Mouse (Mus musculus) midbrain, embryonic 11.5 days (tissue): ENCODE data around the gene Gm4756. TPM values are rescaled to one million over a fixed set of nuclear protein-coding genes. Genes with fewer than 3 reads are reported as not detected.

Experiments
- ATAC-seq: fragments of 200-750 bp; cut with Nextera tagmentation; 2 replicates; pipeline ENCODE4 v1.8.0; 2017; ENCODE audit warnings: moderate TSS enrichment, moderate library complexity; ENCODE audit not compliant: low FRiP score
- DNase-seq: peaks from one replicate; pipeline ENCODE4 v3.0.0; 2015; ENCODE audit warnings: low spot score; ENCODE audit errors: missing footprints
- H3K27ac ChIP-seq: fragments of 300-500 bp; sonication (generic); 2 replicates; pipeline ENCODE4 v1.5.1; 2014; ENCODE audit warnings: low read depth, low read length
- H3K27me3 ChIP-seq: fragments of 300-500 bp; sonication (generic); 2 replicates; pipeline ENCODE4 v1.6.1; 2014; ENCODE audit warnings: mild to moderate bottlenecking, low read length, moderate library complexity, mixed read lengths; ENCODE audit not compliant: control insufficient read depth, insufficient read depth
- H3K36me3 ChIP-seq: fragments of 300-500 bp; sonication (generic); 2 replicates; pipeline ENCODE4 v1.6.1; 2014; ENCODE audit warnings: mild to moderate bottlenecking, low read length, moderate library complexity, mixed read lengths; ENCODE audit not compliant: control insufficient read depth, insufficient read depth
- H3K4me1 ChIP-seq: fragments of 300-500 bp; sonication (generic); 2 replicates; pipeline ENCODE4 v1.6.1; 2014; ENCODE audit warnings: low read length; ENCODE audit not compliant: control insufficient read depth, insufficient read depth
- H3K4me2 ChIP-seq: fragments of 300-500 bp; sonication (generic); 2 replicates; pipeline ENCODE4 v1.6.1; 2014; ENCODE audit warnings: mild to moderate bottlenecking, moderate library complexity
- H3K4me3 ChIP-seq: fragments of 300-500 bp; sonication (generic); 2 replicates; pipeline ENCODE4 v1.5.1; 2014; ENCODE audit warnings: low read depth, low read length
- H3K9ac ChIP-seq: fragments of 300-500 bp; sonication (generic); 2 replicates; pipeline ENCODE4 v1.6.1; 2014; ENCODE audit warnings: low read length
- H3K9me3 ChIP-seq: fragments of 300-500 bp; sonication (generic); 2 replicates; pipeline ENCODE4 v1.6.1; 2016; ENCODE audit warnings: low read length; ENCODE audit not compliant: control insufficient read depth
- WGBS: fragments of 180-500 bp; shearing (Covaris S2); extraction: QIAGEN DNeasy Blood & Tissue Kit; methylation state at CpG from one replicate; pipeline ENCODE4 v1.1.7; 2014; 5-methylcytosine and 5-hydroxymethylcytosine counted together
- polyA plus RNA-seq: library from polyadenylated mRNA; unstranded; fragments of >200 nt; fragmentation: Nextera tagmentation; extraction: Ambion mirVana; gene quantifications from 2 replicates; pipeline ENCODE4 v1.2.1, GENCODE M21; 2014

Gene Gm4756
- polyA plus RNA-seq, 1 experiment from 2014 or later: not detected

DNA sequence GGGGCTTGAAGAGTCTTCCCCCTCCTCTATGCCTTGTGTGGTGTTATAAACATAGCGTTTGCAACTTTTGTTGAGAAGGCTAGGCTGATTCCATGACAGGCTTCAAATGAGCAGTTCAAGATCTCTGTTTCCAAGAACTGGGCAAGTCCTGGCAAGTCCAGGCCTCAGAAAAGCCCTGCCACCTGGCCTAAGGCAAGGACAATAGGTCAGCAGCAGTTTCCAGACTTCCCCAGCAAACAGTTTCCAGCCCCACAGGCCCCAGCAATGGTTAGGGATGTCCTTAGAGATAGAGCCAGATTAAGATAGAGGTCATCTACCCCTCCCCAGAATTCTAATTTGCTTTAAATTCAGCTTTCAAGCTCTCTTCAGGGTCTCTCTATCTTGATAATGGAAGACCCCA, 32.5 kb upstream of the Gm4756 start:
- no peak for DNase-seq
- no peak for ATAC-seq
- Histone ChIP-seq H3K4me3 (no peak overlapping the region), H3K4me2 (no peak overlapping the region), H3K4me1 (no peaks in the 10 kb centered on the region), H3K27ac (no peak overlapping the region), H3K9ac (no peak overlapping the region), H3K9me3 (no peaks in the 10 kb centered on the region), H3K27me3 (no peaks in the 10 kb centered on the region), H3K36me3 (no peaks in the 10 kb centered on the region)
- WGBS: 89% methylated on average over 1 of the region's 1 CpGs

GRCm38 (mm10) chr12:72679635-72680034, 30.2 kb upstream of the Gm4756 start:
- Histone ChIP-seq H3K9ac (no peak overlapping the region), H3K4me2 (no peak overlapping the region), H3K4me1 (no peaks in the 10 kb centered on the region), H3K36me3 (no peaks in the 10 kb centered on the region), H3K9me3 (no peaks in the 10 kb centered on the region), H3K27me3 (no peaks in the 10 kb centered on the region), H3K4me3 (no peak overlapping the region), H3K27ac (no peak overlapping the region)
- WGBS: 68% methylated on average over 3 of the region's 3 CpGs
- DNase-seq: peak; percentile 12
- no peak for ATAC-seq

GRCm38 (mm10) chr12:72674820-72675219, 25.4 kb upstream of the Gm4756 start:
- no peaks in the 10 kb centered on the region for H3K9me3 ChIP-seq
- no peaks in the 10 kb centered on the region for H3K27me3 ChIP-seq
- 73% methylated on average over 2 of the region's 2 CpGs for WGBS
- H3K36me3 ChIP-seq: no peaks in the 10 kb centered on the region
- H3K4me2 ChIP-seq: no peak overlapping the region
- no peak for ATAC-seq
- no peak for DNase-seq
- no peak overlapping the region for H3K27ac ChIP-seq
- H3K4me3 ChIP-seq: no peak overlapping the region
- no peaks in the 10 kb centered on the region for H3K4me1 ChIP-seq
- H3K9ac ChIP-seq: no peak overlapping the region

GRCm38 (mm10) chr12:72674079-72674797, 24.8 kb upstream of the Gm4756 start:
- Histone ChIP-seq H3K4me3 (no peak overlapping the region), H3K27ac (no peak overlapping the region), H3K4me2 (no peak overlapping the region), H3K9me3 (no peaks in the 10 kb centered on the region), H3K4me1 (no peaks in the 10 kb centered on the region), H3K9ac (no peak overlapping the region), H3K27me3 (no peaks in the 10 kb centered on the region), H3K36me3 (no peaks in the 10 kb centered on the region)
- DNase-seq (peak; percentile 12), ATAC-seq (no peak)
- 84% methylated on average over 7 of the region's 7 CpGs for WGBS

GRCm38 (mm10) chr12:72671516-72672135, 22.2 kb upstream of the Gm4756 start:
- Histone ChIP-seq H3K36me3 (no peaks in the 10 kb centered on the region), H3K4me1 (no peaks in the 10 kb centered on the region), H3K27ac (no peak overlapping the region), H3K9me3 (no peaks in the 10 kb centered on the region), H3K4me3 (no peak overlapping the region), H3K9ac (no peak overlapping the region), H3K4me2 (no peak overlapping the region), H3K27me3 (no peaks in the 10 kb centered on the region)
- no peak for DNase-seq
- WGBS: 93% methylated on average over 6 of the region's 6 CpGs
- no peak for ATAC-seq

DNA sequence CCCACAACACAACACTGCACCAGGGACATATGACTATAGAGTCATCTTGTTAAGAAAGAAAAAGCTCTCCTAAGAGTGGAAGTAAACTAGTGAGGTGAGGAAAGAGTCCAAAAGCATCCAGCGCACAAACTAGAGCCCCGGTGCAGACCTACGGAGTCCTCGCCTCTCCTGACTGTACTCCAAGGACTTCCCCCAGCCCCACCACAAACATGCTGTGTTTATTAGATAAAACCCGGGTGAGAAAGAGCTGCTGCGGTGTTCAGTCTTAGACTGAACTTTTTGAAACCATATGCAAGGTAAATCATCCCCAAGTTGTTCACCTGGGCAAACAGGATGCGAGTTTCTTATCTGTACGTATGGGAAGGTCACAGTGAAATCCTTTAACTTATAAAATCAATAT, 21.5 kb upstream of the Gm4756 start:
- DNase-seq (no peak), ATAC-seq (no peak)
- Histone ChIP-seq H3K36me3 (no peaks in the 10 kb centered on the region), H3K4me1 (no peaks in the 10 kb centered on the region), H3K4me2 (no peak overlapping the region), H3K9ac (no peak overlapping the region), H3K9me3 (no peaks in the 10 kb centered on the region), H3K4me3 (no peak overlapping the region), H3K27me3 (no peaks in the 10 kb centered on the region), H3K27ac (no peak overlapping the region)
- WGBS: 93% methylated on average over 8 of the region's 8 CpGs

- 78% methylated on average over 10 of the region's 10 CpGs for WGBS
- no peak for ATAC-seq
These were observed 18.5 kb upstream of the Gm4756 start for GRCm38 (mm10) chr12:72667868-72668469.

GRCm38 (mm10) chr12:72666015-72666414, 16.6 kb upstream of the Gm4756 start:
- no peak overlapping the region for H3K9ac ChIP-seq
- no peak overlapping the region for H3K4me2 ChIP-seq
- no peak overlapping the region for H3K4me3 ChIP-seq
- 0 out of 2 replicates have a peak, but pooled peaks cover 3% of the 10 kb centered on the region for H3K4me1 ChIP-seq
- WGBS: 83% methylated on average over 5 of the region's 5 CpGs
- no peaks in the 10 kb centered on the region for H3K36me3 ChIP-seq
- no peak for DNase-seq
- no peak for ATAC-seq
- H3K9me3 ChIP-seq: no peaks in the 10 kb centered on the region
- no peaks in the 10 kb centered on the region for H3K27me3 ChIP-seq
- H3K27ac ChIP-seq: no peak overlapping the region

More at GRCm38 (mm10) chr12:72667868-72668469, 18.5 kb upstream of the Gm4756 start:
- DNase-seq: no peak
- Histone ChIP-seq H3K9ac (no peak overlapping the region), H3K4me1 (0 out of 2 replicates have a peak, but pooled peaks cover 3% of the 10 kb centered on the region), H3K4me3 (no peak overlapping the region), H3K27me3 (no peaks in the 10 kb centered on the region), H3K4me2 (no peak overlapping the region), H3K9me3 (no peaks in the 10 kb centered on the region), H3K27ac (no peak overlapping the region), H3K36me3 (no peaks in the 10 kb centered on the region)

DNA sequence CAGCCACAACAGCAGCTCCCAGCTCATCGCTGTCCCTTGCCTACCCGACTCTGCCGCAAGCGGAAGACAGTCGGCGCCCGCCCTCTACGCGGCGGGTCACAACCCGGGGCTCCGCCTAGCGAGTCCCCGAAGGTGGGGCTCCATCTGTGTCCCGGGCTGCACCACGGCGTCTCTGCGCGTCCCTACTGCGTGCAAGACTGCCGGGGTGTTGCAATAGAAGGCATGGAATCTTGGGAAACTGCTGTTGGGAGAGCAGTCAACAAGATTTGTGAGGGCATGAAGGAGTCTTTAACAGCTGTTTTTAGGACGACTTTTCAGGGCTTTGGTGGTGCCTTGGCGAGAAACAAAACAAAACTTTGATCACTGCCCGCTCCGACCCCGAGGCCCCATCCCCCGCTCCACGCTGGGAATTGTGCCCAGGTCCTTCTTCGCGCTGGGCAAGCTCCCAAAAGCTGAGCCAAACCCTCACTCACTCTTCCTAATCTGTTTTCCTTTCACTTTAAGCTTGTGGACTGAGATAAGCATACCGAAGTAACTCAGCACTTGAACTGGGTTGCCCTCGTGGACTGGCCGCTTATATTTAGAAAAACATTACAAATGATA, 15.4 kb upstream of the Gm4756 start, which contains the start of gene Dhrs7:
TSS of gene Dhrs7 (minus strand) at position 175 of the 603 bp plus-strand sequence.
- Histone ChIP-seq H3K27ac (no peak within 1 kb of the TSS), H3K27me3 (no peaks in the 10 kb centered on the region), H3K9me3 (no peaks in the 10 kb centered on the region), H3K4me3 (peak within 1 kb of the TSS; percentile 51), H3K4me2 (peak within 1 kb of the TSS; percentile 87), H3K9ac (peak within 1 kb of the TSS; percentile 72), H3K4me1 (0 out of 2 replicates have a peak, but pooled peaks cover 3% of the 10 kb centered on the region), H3K36me3 (no peaks in the 10 kb centered on the region; the same call in 1 of the 2 replicates)
- DNase-seq: peak; percentile 95
- ATAC-seq: peak; percentile 92
- WGBS: 2% methylated on average over 33 of the region's 33 CpGs
